Mouse (Mus musculus) hindbrain, embryonic 12.5 days (tissue): ENCODE results near the gene 1700122O11Rik. TPM values are rescaled to one million over a fixed set of nuclear protein-coding genes. Genes with fewer than 3 reads are reported as not detected.

ENCODE experiments used
- ATAC-seq: fragments of 200-750 bp; cut with Nextera tagmentation; 2 replicates; pipeline ENCODE4 v1.8.0; 2017; ENCODE audit warnings: moderate TSS enrichment; ENCODE audit not compliant: low FRiP score
- H3K27ac ChIP-seq: fragments of 300-500 bp; sonication (generic); 2 replicates; pipeline ENCODE4 v1.5.1; 2016; ENCODE audit warnings: mild to moderate bottlenecking
- H3K27me3 ChIP-seq: fragments of 300-500 bp; sonication (generic); 2 replicates; pipeline ENCODE4 v1.6.1; 2016; ENCODE audit warnings: mild to moderate bottlenecking
- H3K36me3 ChIP-seq: fragments of 300-500 bp; sonication (generic); 2 replicates; pipeline ENCODE4 v1.6.1; 2016; ENCODE audit warnings: mild to moderate bottlenecking
- H3K4me1 ChIP-seq: fragments of 300-500 bp; sonication (generic); 2 replicates; pipeline ENCODE4 v1.6.1; 2016
- H3K4me2 ChIP-seq: fragments of 300-500 bp; sonication (generic); replicated peaks from 2 replicates; pipeline ENCODE4 v1.6.1; 2016; ENCODE audit warnings: mild to moderate bottlenecking
- H3K4me3 ChIP-seq: fragments of 300-500 bp; sonication (generic); 2 replicates; pipeline ENCODE4 v1.5.1; 2016; ENCODE audit warnings: mild to moderate bottlenecking
- H3K9ac ChIP-seq: fragments of 300-500 bp; sonication (generic); 2 replicates; pipeline ENCODE4 v1.6.1; 2016; ENCODE audit warnings: mild to moderate bottlenecking, moderate library complexity
- H3K9me3 ChIP-seq: fragments of 300-500 bp; sonication (generic); replicated peaks from 2 replicates; pipeline ENCODE4 v1.6.1; 2016; ENCODE audit warnings: mild to moderate bottlenecking
- WGBS: fragments of 180-500 bp; shearing (Covaris S2); methylation state at CpG from one replicate; pipeline ENCODE4 v1.1.7; 2016; 5-methylcytosine and 5-hydroxymethylcytosine counted together
- polyA plus RNA-seq: library from polyadenylated mRNA; unstranded; fragments of >200 nt; fragmentation: Nextera tagmentation; extraction: Ambion mirVana; gene quantifications from 2 replicates; pipeline ENCODE4 v1.2.1, GENCODE M21; 2016

The 1700122O11Rik gene
- polyA plus RNA-seq, 1 experiment from 2014 or later = not detected

DNA sequence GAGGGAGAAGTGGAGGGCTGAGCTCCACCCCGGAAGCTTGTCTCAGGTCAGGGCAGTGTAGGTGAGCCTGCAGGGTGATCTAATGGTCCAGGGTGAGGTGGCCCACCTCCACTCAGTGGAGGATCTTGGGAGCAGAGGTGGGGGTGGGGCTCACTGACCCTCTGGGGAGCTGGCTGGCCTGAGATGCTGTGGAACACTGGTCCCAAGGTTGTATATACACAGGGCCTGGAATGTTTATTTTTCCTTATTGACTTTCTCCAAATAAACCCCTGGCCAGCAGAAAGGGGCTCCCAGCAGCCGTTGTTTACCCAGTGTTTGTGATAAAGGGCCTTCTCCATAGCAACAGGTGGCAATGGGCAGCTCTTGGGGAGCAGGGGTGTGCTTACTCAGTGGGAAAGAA, 18.5 kb downstream of the 1700122O11Rik start:
- no peak overlapping the region for H3K4me3 ChIP-seq
- H3K9ac ChIP-seq = no peak overlapping the region
- no peaks in the 10 kb centered on the region for H3K36me3 ChIP-seq
- H3K9me3 ChIP-seq = no peaks in the 10 kb centered on the region
- H3K27ac ChIP-seq = no peak overlapping the region
- peaks cover 18% of the 10 kb centered on the region for H3K27me3 ChIP-seq
- ATAC-seq = 0 out of 2 replicates have a peak, but pooled peaks have one; percentile 27
- 30% methylated on average over 2 of the region's 2 CpGs for WGBS
- H3K4me2 ChIP-seq = no peak overlapping the region
- peaks cover 22% of the 10 kb centered on the region for H3K4me1 ChIP-seq

GRCm38 (mm10) chr17:48016566-48016965, 21.5 kb downstream of the 1700122O11Rik start:
- Histone ChIP-seq H3K9me3 (no peaks in the 10 kb centered on the region), H3K27ac (no peak overlapping the region), H3K4me2 (no peak overlapping the region), H3K27me3 (peaks cover 13% of the 10 kb centered on the region), H3K36me3 (no peaks in the 10 kb centered on the region), H3K9ac (no peak overlapping the region), H3K4me3 (no peak overlapping the region), H3K4me1 (peaks cover 10% of the 10 kb centered on the region)
- WGBS = 87% methylated on average over 5 of the region's 5 CpGs
- no peak for ATAC-seq

DNA sequence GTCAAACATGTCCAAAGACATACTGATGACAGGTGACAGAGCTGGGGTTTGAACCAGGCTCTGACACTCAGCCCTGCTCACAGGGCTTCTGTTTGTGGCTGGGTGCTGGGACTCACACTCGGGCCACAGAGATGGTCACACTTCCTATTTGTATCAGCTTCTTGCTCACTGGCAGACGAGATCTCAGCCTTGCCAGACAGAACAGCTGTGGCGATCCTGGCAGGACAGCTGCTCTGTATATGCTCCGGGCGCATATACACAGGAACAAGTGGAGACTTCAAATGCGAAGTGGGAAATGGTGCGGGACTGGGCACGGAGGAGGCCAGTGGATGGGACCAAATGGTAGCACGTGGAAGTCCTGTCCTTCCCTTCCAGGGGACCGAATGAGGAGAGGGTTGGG, 25.5 kb downstream of the 1700122O11Rik start:
- Histone ChIP-seq H3K9ac (no peak overlapping the region), H3K27ac (no peak overlapping the region), H3K4me1 (peaks cover 22% of the 10 kb centered on the region), H3K9me3 (no peaks in the 10 kb centered on the region), H3K36me3 (no peaks in the 10 kb centered on the region), H3K27me3 (peaks cover 4% of the 10 kb centered on the region; the same call in 1 of the 2 replicates), H3K4me3 (no peak overlapping the region), H3K4me2 (no peak overlapping the region)
- no peak for ATAC-seq
- WGBS = 58% methylated on average over 10 of the region's 10 CpGs

DNA sequence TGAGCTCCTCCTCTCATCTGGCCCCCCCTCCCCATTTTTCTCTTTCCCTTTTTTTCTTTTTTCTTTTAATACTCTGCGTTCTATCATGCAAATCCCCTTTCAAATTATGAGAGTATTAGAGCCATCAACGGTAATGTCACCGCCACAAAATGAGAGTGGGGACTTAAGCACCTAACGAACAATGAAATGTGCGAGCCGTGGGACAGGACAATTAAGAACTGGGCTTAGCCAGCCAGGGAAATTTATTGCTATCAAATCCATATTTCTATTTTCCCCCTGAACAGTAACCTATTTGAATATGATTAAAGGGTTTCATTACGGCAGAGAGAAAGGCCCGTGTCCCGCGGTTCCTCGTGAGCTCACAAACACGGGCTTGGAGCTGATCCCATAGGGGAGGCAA, 27.0 kb downstream of the 1700122O11Rik start:
- Histone ChIP-seq H3K9me3 (no peaks in the 10 kb centered on the region), H3K4me2 (no peak overlapping the region), H3K9ac (no peak overlapping the region), H3K36me3 (no peaks in the 10 kb centered on the region), H3K27me3 (peaks cover 4% of the 10 kb centered on the region; the same call in 1 of the 2 replicates), H3K27ac (no peak overlapping the region), H3K4me1 (peaks cover 26% of the 10 kb centered on the region), H3K4me3 (no peak overlapping the region)
- no peak for ATAC-seq
- 76% methylated on average over 12 of the region's 12 CpGs for WGBS

DNA sequence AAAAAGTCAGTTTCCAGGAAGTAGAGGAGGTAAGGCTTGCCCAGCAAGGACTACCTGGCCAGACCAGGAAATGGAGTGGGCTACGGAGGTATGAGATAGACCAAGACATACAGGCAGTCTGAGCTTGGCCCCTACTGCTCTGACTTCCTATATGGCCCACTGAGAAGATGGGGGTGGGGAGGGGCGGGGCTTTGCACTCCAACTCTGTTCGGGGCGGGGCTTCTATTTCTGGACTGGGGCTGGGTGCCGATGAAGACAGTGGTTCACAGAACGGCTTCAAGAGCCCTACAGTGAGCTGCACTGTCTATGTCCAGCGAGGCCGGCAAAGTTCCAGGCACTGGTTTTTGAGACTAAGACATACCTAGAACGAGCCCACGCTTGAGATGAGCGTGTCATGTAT, 27.8 kb downstream of the 1700122O11Rik start:
- Histone ChIP-seq H3K9me3 (no peaks in the 10 kb centered on the region), H3K4me3 (no peak overlapping the region), H3K36me3 (no peaks in the 10 kb centered on the region), H3K4me2 (no peak overlapping the region), H3K27ac (no peak overlapping the region), H3K9ac (no peak overlapping the region), H3K27me3 (peaks cover 4% of the 10 kb centered on the region; the same call in 1 of the 2 replicates), H3K4me1 (peaks cover 26% of the 10 kb centered on the region)
- WGBS = 80% methylated on average over 11 of the region's 11 CpGs
- no peak for ATAC-seq

DNA sequence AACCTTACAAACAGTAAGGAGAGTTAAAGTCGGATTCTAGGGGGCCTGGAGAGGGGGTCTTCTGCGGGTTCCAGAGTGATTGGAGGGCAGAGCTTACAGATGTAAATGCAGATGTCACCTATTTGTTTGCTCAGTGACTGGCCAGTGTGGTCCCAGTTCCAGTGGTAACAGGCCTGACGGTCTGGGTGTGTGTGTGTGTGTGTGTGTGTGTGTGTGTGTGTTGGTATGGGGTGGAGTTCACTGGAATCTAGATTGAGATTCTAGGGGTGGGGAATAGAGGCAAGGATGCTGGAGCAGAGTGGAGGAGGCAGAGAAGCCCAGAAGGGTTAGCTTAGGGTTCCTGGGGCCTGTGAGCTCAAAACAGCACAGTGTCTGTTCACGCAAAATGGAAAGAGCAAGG, 32.3 kb downstream of the 1700122O11Rik start:
- H3K36me3 ChIP-seq = no peaks in the 10 kb centered on the region
- ATAC-seq = no peak
- H3K4me2 ChIP-seq = no peak overlapping the region
- H3K9ac ChIP-seq = no peak overlapping the region
- no peaks in the 10 kb centered on the region for H3K9me3 ChIP-seq
- 51% methylated on average over 4 of the region's 4 CpGs for WGBS
- H3K27ac ChIP-seq = no peak overlapping the region
- no peaks in the 10 kb centered on the region; the same call in 1 of the 2 replicates for H3K27me3 ChIP-seq
- H3K4me3 ChIP-seq = no peak overlapping the region
- peaks cover 37% of the 10 kb centered on the region for H3K4me1 ChIP-seq

- no peak for ATAC-seq
- Histone ChIP-seq H3K27ac (no peak overlapping the region), H3K4me3 (no peak overlapping the region), H3K27me3 (no peaks in the 10 kb centered on the region; the same call in 1 of the 2 replicates), H3K36me3 (no peaks in the 10 kb centered on the region), H3K4me2 (no peak overlapping the region), H3K9ac (no peak overlapping the region), H3K4me1 (peaks cover 38% of the 10 kb centered on the region), H3K9me3 (no peaks in the 10 kb centered on the region)
- 26% methylated on average over 8 of the region's 8 CpGs for WGBS
Measured at GRCm38 (mm10) chr17:48005091-48005490, 33.0 kb downstream of the 1700122O11Rik start.

DNA sequence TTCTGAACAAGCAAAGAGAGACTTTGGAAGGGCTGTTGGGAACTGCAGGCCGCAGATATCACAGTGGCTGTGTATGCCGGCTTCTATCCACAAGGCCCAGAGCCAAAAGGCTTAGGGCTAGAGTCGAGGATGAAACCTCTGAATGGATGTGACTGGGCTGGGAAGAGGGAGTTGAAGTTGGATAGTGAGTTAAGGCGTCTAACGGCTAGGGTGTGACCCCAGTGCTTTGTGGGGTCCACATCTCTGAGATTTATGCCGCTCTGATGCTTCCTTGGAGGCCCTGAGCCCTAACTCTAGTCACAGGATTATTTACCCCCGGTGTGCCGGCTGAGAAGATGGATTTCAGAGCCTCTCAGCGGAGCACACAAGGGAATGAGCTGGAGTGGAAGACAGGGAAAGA, 33.5 kb downstream of the 1700122O11Rik start:
- 60% methylated on average over 9 of the region's 9 CpGs for WGBS
- H3K9ac ChIP-seq = no peak overlapping the region
- ATAC-seq = no peak

GRCm38 (mm10) chr17:48002486-48002885, 35.6 kb downstream of the 1700122O11Rik start:
- peak; percentile 12; the same call in 1 of the 2 replicates for ATAC-seq
- Histone ChIP-seq H3K36me3 (no peaks in the 10 kb centered on the region), H3K4me1 (peaks cover 33% of the 10 kb centered on the region), H3K9me3 (no peaks in the 10 kb centered on the region), H3K4me2 (peak overlapping the region; percentile 50), H3K4me3 (peak overlapping the region; percentile 28; the same call in 1 of the 2 replicates), H3K9ac (peak overlapping the region; percentile 57), H3K27me3 (no peaks in the 10 kb centered on the region; the same call in 1 of the 2 replicates), H3K27ac (peak overlapping the region; percentile 71)
- 61% methylated on average over 4 of the region's 4 CpGs for WGBS

More for the DNA sequence above, 33.5 kb downstream of the 1700122O11Rik start:
- H3K4me1 ChIP-seq = peaks cover 41% of the 10 kb centered on the region
- no peak overlapping the region for H3K27ac ChIP-seq
- no peaks in the 10 kb centered on the region; the same call in 1 of the 2 replicates for H3K27me3 ChIP-seq
- no peaks in the 10 kb centered on the region for H3K9me3 ChIP-seq
- no peaks in the 10 kb centered on the region for H3K36me3 ChIP-seq
- no peak overlapping the region for H3K4me3 ChIP-seq
- H3K4me2 ChIP-seq = no peak overlapping the region

- WGBS = 5% methylated on average over 21 of the region's 21 CpGs
- no peaks in the 10 kb centered on the region for H3K9me3 ChIP-seq
Measured at GRCm38 (mm10) chr17:48001586-48002361, 36.3 kb downstream of the 1700122O11Rik start.

GRCm38 (mm10) chr17:48001157-48001556, 36.9 kb downstream of the 1700122O11Rik start:
- H3K27ac ChIP-seq = peak overlapping the region; percentile 71
- no peaks in the 10 kb centered on the region for H3K36me3 ChIP-seq
- H3K4me1 ChIP-seq = peaks cover 29% of the 10 kb centered on the region
- H3K27me3 ChIP-seq = no peaks in the 10 kb centered on the region; the same call in 1 of the 2 replicates
- H3K9ac ChIP-seq = no peak overlapping the region
- 38% methylated on average over 7 of the region's 7 CpGs for WGBS
- ATAC-seq = no peak
- no peaks in the 10 kb centered on the region for H3K9me3 ChIP-seq
- peak overlapping the region; percentile 50 for H3K4me2 ChIP-seq
- H3K4me3 ChIP-seq = 0 out of 2 replicates have a peak overlapping the region, but pooled peaks have one; percentile 28

More at GRCm38 (mm10) chr17:48001586-48002361, 36.3 kb downstream of the 1700122O11Rik start:
- Histone ChIP-seq H3K36me3 (no peaks in the 10 kb centered on the region), H3K27me3 (no peaks in the 10 kb centered on the region; the same call in 1 of the 2 replicates), H3K4me1 (peaks cover 33% of the 10 kb centered on the region), H3K27ac (peak overlapping the region; percentile 71), H3K4me2 (peak overlapping the region; percentile 50), H3K4me3 (peak overlapping the region; percentile 28), H3K9ac (peak overlapping the region; percentile 57)
- ATAC-seq = peak; percentile 91

- whole genome bisulfite sequencing = 62% methylated on average over 3 of the region's 3 CpGs
- H3K4me3 ChIP-seq = no peak overlapping the region
- H3K9me3 ChIP-seq = no peaks in the 10 kb centered on the region
- H3K27me3 ChIP-seq = no peaks in the 10 kb centered on the region; the same call in 1 of the 2 replicates
- ATAC-seq = no peak
- peaks cover 26% of the 10 kb centered on the region for H3K4me1 ChIP-seq
- no peaks in the 10 kb centered on the region for H3K36me3 ChIP-seq
- no peak overlapping the region for H3K4me2 ChIP-seq
- no peak overlapping the region for H3K27ac ChIP-seq
- no peak overlapping the region for H3K9ac ChIP-seq
Measured at GRCm38 (mm10) chr17:47999812-48000211, 38.3 kb downstream of the 1700122O11Rik start.
